Mouse (Mus musculus) lung, embryonic 14.5 days (tissue): ENCODE data around the gene Gm4791. TPM values are rescaled to one million over a fixed set of nuclear protein-coding genes. Genes with fewer than 3 reads are reported as not detected.
A peak's percentile ranks its signal among the peaks of the same experiment; 100 is the strongest.

Source experiments
- ATAC-seq: fragments of 200-750 bp; cut with Nextera tagmentation; 2 replicates; pipeline ENCODE4 v1.8.0; 2017; ENCODE audit warnings: mild to moderate bottlenecking, moderate TSS enrichment, moderate library complexity; ENCODE audit not compliant: insufficient read depth
- DNase-seq: peaks from one replicate; pipeline ENCODE4 v3.0.0-alpha.2; 2015
- H3K27ac ChIP-seq: fragments of 300-500 bp; sonication (generic); 2 replicates; pipeline ENCODE4 v1.5.1; 2014; ENCODE audit warnings: low read depth, mild to moderate bottlenecking, moderate library complexity
- H3K27me3 ChIP-seq: fragments of 300-500 bp; sonication (generic); 2 replicates; pipeline ENCODE4 v1.6.1; 2014; ENCODE audit warnings: low read length, control low read depth; ENCODE audit not compliant: insufficient read depth
- H3K36me3 ChIP-seq: fragments of 300-500 bp; sonication (generic); 2 replicates; pipeline ENCODE4 v1.6.1; 2014; ENCODE audit warnings: control low read depth; ENCODE audit not compliant: insufficient read depth
- H3K4me1 ChIP-seq: fragments of 300-500 bp; sonication (generic); 2 replicates; pipeline ENCODE4 v1.6.1; 2014; ENCODE audit warnings: antibody characterized with exemption, control low read depth; ENCODE audit not compliant: insufficient read depth
- H3K4me2 ChIP-seq: fragments of 300-500 bp; sonication (generic); 2 replicates; pipeline ENCODE4 v1.6.1; 2014; ENCODE audit warnings: mild to moderate bottlenecking
- H3K4me3 ChIP-seq: fragments of 300-500 bp; sonication (generic); 2 replicates; pipeline ENCODE4 v1.5.1; 2014; ENCODE audit warnings: low read depth, low read length
- H3K9ac ChIP-seq: fragments of 300-500 bp; sonication (generic); 2 replicates; pipeline ENCODE4 v1.6.1; 2014
- H3K9me3 ChIP-seq: fragments of 300-500 bp; sonication (generic); 2 replicates; pipeline ENCODE4 v1.6.1; 2016; ENCODE audit warnings: low read depth, low read length, control low read depth
- CTCF ChIP-seq: IDR thresholded peaks from 2 replicates; pipeline ENCODE4 v1.5.1; 2016; ENCODE audit warnings: antibody characterized with exemption, low read depth
- WGBS: fragments of 180-500 bp; shearing (Covaris S2); extraction: QIAGEN DNeasy Blood & Tissue Kit; methylation state at CpG from one replicate; pipeline ENCODE4 v1.1.7; 2014; 5-methylcytosine and 5-hydroxymethylcytosine counted together
- polyA plus RNA-seq: library from polyadenylated mRNA; unstranded; fragments of >200 nt; fragmentation: Nextera tagmentation; extraction: Ambion mirVana; gene quantifications from 2 replicates; pipeline ENCODE4 v1.2.1, GENCODE M21; 2014

Gene Gm4791
- polyA plus RNA-seq, 1 experiment from 2014 or later: not detected

DNA sequence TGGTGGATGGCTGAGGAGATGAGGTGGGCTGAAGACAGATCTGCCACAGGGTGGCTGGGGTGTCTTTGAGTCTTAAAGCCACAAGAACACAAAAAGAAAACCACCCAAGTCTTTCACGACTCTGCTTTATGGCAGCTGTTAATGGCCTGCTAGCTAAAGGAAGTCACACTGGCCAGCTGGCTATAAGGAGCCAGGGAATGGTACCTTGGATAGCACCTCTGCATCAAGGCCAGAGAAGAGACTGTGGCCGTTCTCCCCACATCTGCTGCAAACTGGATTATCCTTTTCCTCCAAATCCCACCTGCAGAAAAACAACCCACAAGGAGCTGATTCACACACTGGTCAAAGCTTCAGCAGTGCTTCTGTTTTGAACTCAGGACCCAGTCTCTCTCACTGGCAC lies 18.4 kb upstream of the Gm4791 start:
- Histone ChIP-seq H3K9ac (no peak overlapping the region), H3K4me1 (no peaks in the 10 kb centered on the region), H3K9me3 (no peaks in the 10 kb centered on the region), H3K27ac (no peak overlapping the region), H3K4me3 (no peak overlapping the region), H3K4me2 (no peak overlapping the region), H3K36me3 (no peaks in the 10 kb centered on the region), H3K27me3 (no peaks in the 10 kb centered on the region)
- TF ChIP-seq CTCF: no peak
- WGBS: 6% methylated on average over 2 of the region's 2 CpGs
- ATAC-seq (no peak), DNase-seq (peak; percentile 55)

DNA sequence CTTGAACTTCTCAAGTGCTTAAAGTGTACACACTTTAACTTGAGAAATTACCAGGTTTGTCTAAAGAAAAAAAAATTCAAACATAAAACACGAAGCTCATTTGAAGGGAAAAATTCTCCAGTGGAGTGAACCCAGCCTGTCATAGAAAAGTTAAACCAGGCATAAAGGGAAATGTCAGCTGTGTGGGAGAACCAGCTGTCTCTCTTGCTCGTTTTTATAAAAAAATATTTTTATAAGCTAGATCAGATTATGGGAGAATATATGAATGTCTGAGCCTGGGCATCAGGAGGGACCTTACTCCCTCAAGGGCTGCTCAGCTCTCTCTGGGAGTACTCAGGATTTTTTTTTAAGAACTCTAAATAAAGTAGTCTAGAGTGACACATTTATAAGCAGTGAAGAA lies 15.1 kb upstream of the Gm4791 start:
- H3K4me3 ChIP-seq: no peak overlapping the region
- WGBS: 19% methylated on average over 2 of the region's 2 CpGs
- H3K9me3 ChIP-seq: no peaks in the 10 kb centered on the region
- ATAC-seq (no peak), DNase-seq (peak; percentile 25)
- H3K9ac ChIP-seq: no peak overlapping the region
- TF ChIP-seq CTCF: no peak
- H3K27ac ChIP-seq: no peak overlapping the region
- no peaks in the 10 kb centered on the region for H3K36me3 ChIP-seq
- no peaks in the 10 kb centered on the region for H3K4me1 ChIP-seq
- no peak overlapping the region for H3K4me2 ChIP-seq
- H3K27me3 ChIP-seq: no peaks in the 10 kb centered on the region

DNA sequence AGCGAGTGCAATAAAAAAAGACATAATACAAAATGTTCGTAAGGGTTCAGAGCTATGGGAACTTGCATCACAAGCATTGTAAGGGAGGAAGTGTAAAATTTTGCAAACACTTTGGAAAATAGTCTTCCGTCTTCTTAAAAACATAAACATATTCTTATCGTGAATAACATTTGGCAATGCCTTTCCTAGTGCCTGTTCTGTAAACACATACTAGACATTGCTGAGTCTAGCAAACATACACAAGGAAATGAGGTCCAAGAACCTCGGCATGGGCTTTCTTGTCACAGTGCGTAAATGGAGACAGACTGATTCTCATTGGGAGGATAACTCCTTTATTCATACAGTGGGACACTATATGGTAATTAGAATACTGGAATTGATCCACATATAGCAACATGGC lies 43.0 kb downstream of the Gm4791 start:
- Histone ChIP-seq H3K27ac (no peak overlapping the region), H3K4me1 (no peaks in the 10 kb centered on the region), H3K4me2 (no peak overlapping the region), H3K4me3 (no peak overlapping the region), H3K9ac (no peak overlapping the region), H3K9me3 (no peaks in the 10 kb centered on the region), H3K27me3 (no peaks in the 10 kb centered on the region), H3K36me3 (no peaks in the 10 kb centered on the region)
- 39% methylated on average over 6 of the region's 6 CpGs for WGBS
- TF ChIP-seq CTCF: no peak
- DNase-seq (peak; percentile 78), ATAC-seq (0 out of 2 replicates have a peak, but pooled peaks have one; percentile 54)
